Mouse (Mus musculus) stomach, adult 2 months (tissue): ENCODE data around the gene Gm20605. TPM values are rescaled to one million over a fixed set of nuclear protein-coding genes. Genes with fewer than 3 reads are reported as not detected.

Experiments
- polyA plus RNA-seq: library from polyadenylated mRNA; depleted of rRNA; stranded (reverse); fragments of >200 nt; gene quantifications from 2 replicates; pipeline ENCODE4 v1.2.3, GENCODE M21; 2012; rRNA removed

The Gm20605 gene
- 13.3 and 15.3 TPM in 2 replicates for polyA plus RNA-seq

GRCm38 (mm10) chr5:137628498-137629305 is at the start of gene Gm20605, which contains the start of the genes Fbxo24 and Lrch4:
TSS of gene Gm20605 (plus strand) at chr5:137629175.
TSS of gene Fbxo24 (minus strand) at chr5:137629002.
TSS of gene Lrch4 (plus strand) at chr5:137629121.

GRCm38 (mm10) chr5:137600619-137601364 is 28.2 kb upstream of the Gm20605 start, which contains the start of gene Mospd3:
TSS of gene Mospd3 (minus strand) at chr5:137601058.

GRCm38 (mm10) chr5:137613550-137613949 is 15.4 kb upstream of the Gm20605 start, which contains the start of gene Pcolce:
TSS of gene Pcolce (minus strand) at chr5:137613784.

GRCm38 (mm10) chr5:137641054-137641453 is 12.1 kb downstream of the Gm20605 start, which contains the start of gene Sap25:
TSS of gene Sap25 (plus strand) at chr5:137641334.

DNA sequence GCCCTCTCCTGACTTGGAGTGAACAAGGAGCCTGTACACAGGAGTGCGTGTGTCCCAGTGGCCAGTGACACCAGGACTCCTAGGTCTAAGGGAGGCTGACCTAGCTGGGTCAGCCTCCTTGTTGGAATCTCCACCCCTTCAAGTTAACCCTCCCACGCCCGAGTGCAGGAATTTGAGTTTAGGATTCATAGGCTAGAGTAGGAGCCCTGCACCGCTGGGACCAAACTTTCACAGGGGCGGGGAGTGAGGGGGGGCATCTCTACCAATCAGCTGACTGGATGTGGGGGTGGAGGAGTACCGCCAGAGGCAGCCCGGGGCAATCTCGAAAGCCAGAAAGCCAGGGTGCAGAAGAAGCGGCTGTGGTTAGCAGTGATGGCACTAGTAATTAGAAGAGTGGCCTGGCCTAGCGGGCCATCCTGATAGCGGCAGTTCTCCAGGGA is 16.7 kb downstream of the Gm20605 start, which contains the start of gene Irs3:
Gene Irs3, minus strand, starts transcription at position 63 of the 440 bp plus-strand sequence.

GRCm38 (mm10) chr5:137684294-137685123 is 55.5 kb downstream of the Gm20605 start, which contains the start of gene Agfg2:
TSS of gene Agfg2 (minus strand) at chr5:137684726.

Other genes with a start within 250 kb of the Gm20605 start
- 0.40 and 0.66 TPM in 2 replicates for gene Zan, start 152.1 kb upstream of the Gm20605 start, polyA plus RNA-seq
- 24.5 and 34.1 TPM in 2 replicates for gene Pop7, start 126.7 kb upstream of the Gm20605 start, polyA plus RNA-seq
- 9.9 and 13.0 TPM in 2 replicates for gene Gigyf1, start 110.6 kb upstream of the Gm20605 start, polyA plus RNA-seq
- gene Epo, start 95.9 kb upstream of the Gm20605 start, polyA plus RNA-seq = not detected in 2 replicates
- 621 and 843 TPM in 2 replicates for gene Gnb2, start 95.7 kb upstream of the Gm20605 start, polyA plus RNA-seq
- 0.78 and 1.4 TPM in 2 replicates for gene Actl6b, start 75.7 kb upstream of the Gm20605 start, polyA plus RNA-seq
- gene Tfr2, start 59.3 kb upstream of the Gm20605 start, polyA plus RNA-seq = 0.61 and 0.76 TPM in 2 replicates
- gene Mospd3, start 28.1 kb upstream of the Gm20605 start, polyA plus RNA-seq = 93.4 and 111 TPM in 2 replicates
- 82.5 and 87.8 TPM in 2 replicates for gene Pcolce, start 15.4 kb upstream of the Gm20605 start, polyA plus RNA-seq
- 0.65 and 0.66 TPM in 2 replicates for gene Fbxo24, start 173 bp upstream of the Gm20605 start, polyA plus RNA-seq
- 19.9 and 26.0 TPM in 2 replicates for gene Lrch4, start 54 bp upstream of the Gm20605 start, polyA plus RNA-seq
- 68.8 and 109 TPM in 2 replicates for gene Sap25, start 12.2 kb downstream of the Gm20605 start, polyA plus RNA-seq
- gene Irs3, start 16.5 kb downstream of the Gm20605 start, polyA plus RNA-seq = 0.51 and 0.54 TPM in 2 replicates
- 10.0 and 11.3 TPM in 2 replicates for gene Agfg2, start 55.6 kb downstream of the Gm20605 start, polyA plus RNA-seq
- 3.5 and 5.9 TPM in 2 replicates for gene Nyap1, start 112.4 kb downstream of the Gm20605 start, polyA plus RNA-seq
- 77.2 and 105 TPM in 2 replicates for gene Tsc22d4, start 116.6 kb downstream of the Gm20605 start, polyA plus RNA-seq
- 33.3 and 51.9 TPM in 2 replicates for gene Ppp1r35, start 149.7 kb downstream of the Gm20605 start, polyA plus RNA-seq
- 9.1 and 12.3 TPM in 2 replicates for gene Mepce, start 158.5 kb downstream of the Gm20605 start, polyA plus RNA-seq
- 0.03 and 0.16 TPM in 2 replicates for gene Zcwpw1, start 158.6 kb downstream of the Gm20605 start, polyA plus RNA-seq
- gene Pilra, start 207.1 kb downstream of the Gm20605 start, polyA plus RNA-seq = 0.38 and 1.1 TPM in 2 replicates
- 1.5 and 2.7 TPM in 2 replicates for gene Pilrb1, start 228.9 kb downstream of the Gm20605 start, polyA plus RNA-seq
- 0.54 and 1.1 TPM in 2 replicates for gene Pilrb2, start 242.6 kb downstream of the Gm20605 start, polyA plus RNA-seq